In genomic region chr5:123730981-123731380, GRCm38 (mm10) we compare ENCODE assay signal across 10 mouse cellular contexts.
"Had no signal": no experiment of that assay in that cellular context is flagged by ENCODE, and none has a peak within 500 bp of the region (broad histone marks: within the 10 kb centered on the region; RNA-seq: fewer than 3 reads in every experiment).

No protein-coding gene starts in this region.

- DNase-seq: liver, postnatal 0 days; lung, adult 2 months; lung, postnatal 14 days; lung, postnatal 36 days; midbrain, embryonic 14.5 days; right cerebral cortex, postnatal 14 days; spleen, adult 18-20 months; thymus, adult 18-20 months; thymus, postnatal 14 days; thymus, postnatal 36 days had no signal
